Mouse (Mus musculus) MEL (cell line): ENCODE results near the gene Cecr2. TPM values are rescaled to one million over a fixed set of nuclear protein-coding genes. Genes with fewer than 3 reads are reported as not detected.

Source experiments
- DNase-seq: peaks from one replicate; pipeline ENCODE4 v3.0.0; 2011; ENCODE audit warnings: low read depth, low spot score
- H3K27ac ChIP-seq: 2 replicates; pipeline ENCODE4 v1.5.1; 2012; ENCODE audit warnings: low read depth, mild to moderate bottlenecking, control low read depth, low read length, moderate library complexity; ENCODE audit not compliant: control insufficient read depth
- H3K27me3 ChIP-seq, 2 experiments: fragments of 150-350 bp in 1 of 2; sonication (generic) in 1 of 2; 2 replicates each; pipeline ENCODE4 v1.6.1; 2012; ENCODE audit warnings: low read length in 2 of 2, mild to moderate bottlenecking in 2 of 2, improper control_type of control experiment in 1 of 2, moderate library complexity in 1 of 2; ENCODE audit not compliant: insufficient read depth in 2 of 2, control insufficient read depth in 1 of 2
- H3K36me3 ChIP-seq, 2 experiments: 2 replicates each; pipeline ENCODE4 v1.6.1; 2012 to 2014; ENCODE audit warnings: low read length in 2 of 2, improper control_type of control experiment in 1 of 2, inconsistent platforms in 1 of 2, mild to moderate bottlenecking in 1 of 2; ENCODE audit not compliant: insufficient read depth in 2 of 2, control insufficient read depth in 1 of 2
- H3K4me1 ChIP-seq, 2 experiments: fragments of 150-350 bp in 1 of 2; sonication (generic) in 1 of 2; 2 replicates each; pipeline ENCODE4 v1.6.1; 2012; ENCODE audit warnings: low read length in 2 of 2, improper control_type of control experiment in 1 of 2, mild to moderate bottlenecking in 1 of 2; ENCODE audit not compliant: insufficient read depth in 2 of 2, control insufficient read depth in 1 of 2
- H3K4me3 ChIP-seq, 2 experiments: fragments of 150-350 bp in 1 of 2; sonication (generic) in 1 of 2; 2 replicates each; pipeline ENCODE4 v1.5.1; 2012; ENCODE audit warnings: low read depth in 2 of 2, low read length in 2 of 2, mild to moderate bottlenecking in 2 of 2, moderate library complexity in 2 of 2, control low read depth in 1 of 2, improper control_type of control experiment in 1 of 2; ENCODE audit not compliant: control insufficient read depth in 1 of 2, insufficient read depth in 1 of 2
- H3K79me2 ChIP-seq: 2 replicates; pipeline ENCODE4 v1.6.1; 2012; ENCODE audit warnings: mild to moderate bottlenecking, low read length, moderate library complexity; ENCODE audit not compliant: control insufficient read depth, poor library complexity, insufficient read depth
- H3K9ac ChIP-seq: 2 replicates; pipeline ENCODE4 v1.6.1; 2012; ENCODE audit warnings: low read depth, mild to moderate bottlenecking, control low read depth, low read length, moderate library complexity; ENCODE audit not compliant: control insufficient read depth, poor library complexity, severe bottlenecking
- H3K9me3 ChIP-seq: fragments of 150-350 bp; sonication (generic); replicated peaks from 2 replicates; pipeline ENCODE4 v1.6.1; 2012; ENCODE audit warnings: mild to moderate bottlenecking, low read length, improper control_type of control experiment, moderate library complexity; ENCODE audit not compliant: insufficient read depth
- BHLHE40 ChIP-seq: IDR thresholded peaks from 2 replicates; pipeline ENCODE4 v1.6.1; 2012; ENCODE audit warnings: low read depth, mild to moderate bottlenecking, inconsistent platforms, low read length, improper control_type of control experiment, borderline replicate concordance
- CHD1 ChIP-seq: IDR thresholded peaks from 2 replicates; pipeline ENCODE4 v1.6.1; 2012; ENCODE audit warnings: low read depth, mild to moderate bottlenecking, inconsistent platforms, low read length, improper control_type of control experiment
- CHD2 ChIP-seq: IDR thresholded peaks from 2 replicates; pipeline ENCODE4 v1.6.1; 2011; ENCODE audit warnings: low read length, improper control_type of control experiment
- CTCF ChIP-seq, 3 experiments: IDR thresholded peaks in 2 of 3; conservative IDR thresholded peaks in 1 of 3; 2 replicates each; pipeline ENCODE4 v1.5.1; 2011 to 2012; ENCODE audit warnings: low read length in 3 of 3, low read depth in 2 of 3, mild to moderate bottlenecking in 2 of 3, improper control_type of control experiment in 1 of 3, inconsistent platforms in 1 of 3, mixed read lengths in 1 of 3, moderate library complexity in 1 of 3; ENCODE audit not compliant: control insufficient read depth in 1 of 3, insufficient read depth in 1 of 3, poor library complexity in 1 of 3, severe bottlenecking in 1 of 3
- E2F4 ChIP-seq: IDR thresholded peaks from 2 replicates; pipeline ENCODE4 v1.6.1; 2011; ENCODE audit warnings: low read depth, low read length, improper control_type of control experiment, borderline replicate concordance
- ELF1 ChIP-seq: IDR thresholded peaks from 2 replicates; pipeline ENCODE4 v1.6.1; 2014; ENCODE audit warnings: low read depth, mild to moderate bottlenecking, inconsistent platforms, low read length, improper control_type of control experiment, moderate library complexity
- GABPA ChIP-seq: IDR thresholded peaks from 2 replicates; pipeline ENCODE4 v1.6.1; 2012; ENCODE audit warnings: low read depth, mild to moderate bottlenecking, inconsistent platforms, low read length, improper control_type of control experiment, moderate library complexity
- GATA1 ChIP-seq: IDR thresholded peaks from 2 replicates; pipeline ENCODE4 v1.6.1; 2011; ENCODE audit warnings: low read depth, low read length, improper control_type of control experiment
- JUND ChIP-seq: IDR thresholded peaks from 2 replicates; pipeline ENCODE4 v1.6.1; 2011; ENCODE audit warnings: low read depth, mild to moderate bottlenecking, improper control_type of control experiment, low read length
- KAT2A ChIP-seq: conservative IDR thresholded peaks from 2 replicates; pipeline ENCODE4 v1.6.1; 2012; ENCODE audit warnings: low read depth, low read length, improper control_type of control experiment, inconsistent platforms
- MAZ ChIP-seq: IDR thresholded peaks from 2 replicates; pipeline ENCODE4 v1.6.1; 2012; ENCODE audit warnings: low read depth, mild to moderate bottlenecking, inconsistent platforms, low read length, improper control_type of control experiment
- MXI1 ChIP-seq: IDR thresholded peaks from 2 replicates; pipeline ENCODE4 v1.6.1; 2011; ENCODE audit warnings: mild to moderate bottlenecking, low read depth, low read length, improper control_type of control experiment
- MYB ChIP-seq: IDR thresholded peaks from 2 replicates; pipeline ENCODE4 v1.6.1; 2011; ENCODE audit warnings: mild to moderate bottlenecking, low read depth, low read length, improper control_type of control experiment
- MYC ChIP-seq: IDR thresholded peaks from 2 replicates; pipeline ENCODE4 v1.6.1; 2011; ENCODE audit warnings: low read depth, mild to moderate bottlenecking, low read length, improper control_type of control experiment, moderate library complexity
- NELFE ChIP-seq: IDR thresholded peaks from 2 replicates; pipeline ENCODE4 v1.6.1; 2011; ENCODE audit warnings: low read depth, low read length, improper control_type of control experiment
- POLR2A ChIP-seq, 2 experiments: IDR thresholded peaks; 2 replicates each; pipeline ENCODE4 v1.6.1; 2011 to 2012; ENCODE audit warnings: low read length in 2 of 2, mild to moderate bottlenecking in 2 of 2, control low read depth in 1 of 2, improper control_type of control experiment in 1 of 2, low read depth in 1 of 2, moderate library complexity in 1 of 2; ENCODE audit not compliant: control insufficient read depth in 1 of 2, insufficient read depth in 1 of 2, poor library complexity in 1 of 2
- POLR2AphosphoS2 ChIP-seq: IDR thresholded peaks from 2 replicates; pipeline ENCODE4 v1.6.1; 2011; ENCODE audit warnings: low read length, improper control_type of control experiment
- RCOR1 ChIP-seq: IDR thresholded peaks from 2 replicates; pipeline ENCODE4 v1.6.1; 2012; ENCODE audit warnings: low read depth, mild to moderate bottlenecking, inconsistent platforms, low read length, improper control_type of control experiment
- SIN3A ChIP-seq: IDR thresholded peaks from 2 replicates; pipeline ENCODE4 v1.6.1; 2012; ENCODE audit warnings: low read length, improper control_type of control experiment, inconsistent platforms
- SMC3 ChIP-seq: IDR thresholded peaks from 2 replicates; pipeline ENCODE4 v1.6.1; 2011; ENCODE audit warnings: low read depth, low read length, improper control_type of control experiment
- TAL1 ChIP-seq: IDR thresholded peaks from 2 replicates; pipeline ENCODE4 v1.6.1; 2012; ENCODE audit warnings: mild to moderate bottlenecking, inconsistent platforms, low read length, moderate library complexity, mixed read lengths
- TBP ChIP-seq: IDR thresholded peaks from 2 replicates; pipeline ENCODE4 v1.8.0; 2011; ENCODE audit warnings: low read depth, low read length, improper control_type of control experiment
- TCF12 ChIP-seq: IDR thresholded peaks from 2 replicates; pipeline ENCODE4 v1.6.1; 2014; ENCODE audit warnings: low read depth, mild to moderate bottlenecking, inconsistent platforms, low read length, improper control_type of control experiment, moderate library complexity
- USF1 ChIP-seq: IDR thresholded peaks from 2 replicates; pipeline ENCODE4 v1.6.1; 2014; ENCODE audit warnings: low read depth, mild to moderate bottlenecking, inconsistent platforms, low read length, improper control_type of control experiment, moderate library complexity
- ZKSCAN1 ChIP-seq: IDR thresholded peaks from 2 replicates; pipeline ENCODE4 v1.6.1; 2012; ENCODE audit warnings: low read depth, mild to moderate bottlenecking, inconsistent platforms, low read length, improper control_type of control experiment, moderate library complexity
- ZMIZ1 ChIP-seq: IDR thresholded peaks from 2 replicates; pipeline ENCODE4 v1.6.1; 2012; ENCODE audit warnings: low read depth, mild to moderate bottlenecking, inconsistent platforms, low read length, improper control_type of control experiment, moderate library complexity
- ZNF384 ChIP-seq: IDR thresholded peaks from 2 replicates; pipeline ENCODE4 v1.6.1; 2012; ENCODE audit warnings: low read depth, mild to moderate bottlenecking, inconsistent platforms, low read length, improper control_type of control experiment
- polyA plus RNA-seq, 2 experiments: library from polyadenylated mRNA; stranded (reverse) in 1 of 2; unstranded in 1 of 2; fragments of >175 nt in 1 of 2; fragments of >200 nt in 1 of 2; gene quantifications; 2 replicates each; pipeline versions ENCODE4 v1.2.1 to v1.2.4; 2012; ENCODE audit warnings: low replicate concordance in 2 of 2, low read depth in 1 of 2; ENCODE audit not compliant: insufficient read length in 2 of 2, insufficient read depth in 1 of 2, missing spikeins in 1 of 2
- total RNA-seq: library from RNA; depleted of rRNA; stranded (reverse); fragments of 300-350 nt; gene quantifications from 2 replicates; pipeline ENCODE4 v1.2.3, GENCODE M21; 2012

Gene Cecr2
- total and polyA plus RNA-seq, 3 experiments: 4.0 to 8.7 TPM; not detected in 1

GRCm38 (mm10) chr6:120806999-120807737 lies 141.0 kb downstream of the Cecr2 start:
- no peak for DNase-seq
- Histone ChIP-seq H3K9me3 (no peaks in the 10 kb centered on the region), H3K4me3 (no peak overlapping the region), H3K27ac (no peak overlapping the region), H3K9ac (no peak overlapping the region), H3K27me3 (no peaks in the 10 kb centered on the region), H3K4me1 (no peaks in the 10 kb centered on the region)
- TF ChIP-seq CHD1 (no peak), GATA1 (no peak), SMC3 (no peak), RCOR1 (no peak), CHD2 (no peak), POLR2A (IDR thresholded peaks at IDR 0.05; ENCODE audit: control insufficient read depth in 1 of 2, insufficient read depth in 1 of 2, low read depth in 1 of 2, low read length in 2 of 2, poor library complexity in 1 of 2) (no peak), GABPA (no peak), CTCF (IDR thresholded peaks at IDR 0.05 in 2 of 3, conservative IDR thresholded peaks at IDR 0.05 in 1 of 3; ENCODE audit: control insufficient read depth in 1 of 3, insufficient read depth in 1 of 3, low read depth in 2 of 3, low read length in 3 of 3, poor library complexity in 1 of 3, severe bottlenecking in 1 of 3) (no peak), MXI1 (no peak), POLR2AphosphoS2 (no peak), NELFE (no peak), JUND (no peak), ZNF384 (no peak), KAT2A (no peak), TCF12 (no peak), TAL1 (no peak), SIN3A (no peak), TBP (no peak), ZKSCAN1 (no peak)
- TF ChIP-seq, all 39 proteins: peak for 0
- Histone ChIP-seq H3K79me2 (peaks cover 4% of the 10 kb centered on the region; the same call in 1 of the 2 replicates), H3K36me3 (peaks cover 0 to 34% of the 10 kb centered on the region in 2 experiments; a peak in 2 of 4 replicates)

DNA sequence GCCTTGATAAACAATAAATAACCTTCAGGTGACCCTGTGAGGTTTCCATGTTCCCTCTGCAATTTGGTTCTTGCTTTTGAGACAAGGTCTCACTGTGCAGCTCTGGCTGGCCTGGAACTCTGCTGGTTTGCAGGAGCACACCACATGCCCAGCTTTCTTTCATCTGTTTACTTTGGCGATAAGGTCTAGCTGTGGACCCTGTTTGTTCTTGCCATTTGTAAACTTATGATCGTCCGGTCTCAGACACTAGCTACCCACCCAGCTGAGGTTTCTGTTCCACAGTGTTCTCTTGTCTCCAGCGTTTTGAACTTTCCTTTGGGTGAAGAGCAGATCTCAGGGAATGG lies 141.5 kb downstream of the Cecr2 start:
- TF ChIP-seq ZNF384 (no peak), MYB (no peak), TAL1 (no peak), MAZ (no peak), KAT2A (no peak), BHLHE40 (no peak), JUND (no peak), E2F4 (no peak), TBP (no peak), CHD1 (no peak), SMC3 (no peak), RCOR1 (no peak), ELF1 (no peak), GABPA (no peak), MYC (no peak), ZMIZ1 (no peak), USF1 (no peak), TCF12 (no peak)
- Histone ChIP-seq H3K79me2 (peaks cover 4% of the 10 kb centered on the region; the same call in 1 of the 2 replicates), H3K27me3 (no peaks in the 10 kb centered on the region), H3K4me3 (no peak overlapping the region), H3K36me3 (peaks cover 0 to 34% of the 10 kb centered on the region in 2 experiments; a peak in 2 of 4 replicates), H3K27ac (no peak overlapping the region), H3K9ac (no peak overlapping the region), H3K4me1 (no peaks in the 10 kb centered on the region), H3K9me3 (no peaks in the 10 kb centered on the region)
- no peak for DNase-seq
